Mouse (Mus musculus) cerebellum, postnatal 4 days (tissue): ENCODE results near the gene Ilf3.

Experiments
- DNase-seq, 2 experiments: peaks; one replicate each; pipeline ENCODE4 v3.0.0; 2022; ENCODE audit warnings: low spot score in 2 of 2, mixed read lengths in 1 of 2

Gene Ilf3

GRCm38 (mm10) chr9:21439456-21439855, 71.8 kb downstream of the Ilf3 start:
- DNase-seq: no peak

DNA sequence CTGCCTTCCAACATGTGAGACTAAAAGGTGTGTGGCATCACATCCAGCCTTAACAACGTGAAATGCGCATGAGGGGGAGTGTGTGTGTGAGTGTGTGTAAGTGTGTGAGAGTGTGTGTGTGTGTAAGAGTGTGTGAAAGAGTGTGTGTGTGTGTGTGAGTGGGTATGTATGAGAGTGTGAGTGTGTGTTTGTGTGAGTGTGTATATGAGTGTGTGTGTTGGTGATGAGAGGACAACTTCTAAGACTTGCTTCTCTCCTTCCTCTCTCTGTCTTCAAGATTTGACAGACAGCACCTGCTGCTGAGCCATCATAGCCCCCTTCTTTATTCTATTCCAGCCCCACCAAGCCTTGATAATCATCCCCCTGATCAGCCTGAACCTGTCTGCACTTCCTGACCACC, 72.2 kb downstream of the Ilf3 start:
- DNase-seq: no peak

- no peak for DNase-seq
Measured at GRCm38 (mm10) chr9:21440387-21440786, 72.7 kb downstream of the Ilf3 start.

DNA sequence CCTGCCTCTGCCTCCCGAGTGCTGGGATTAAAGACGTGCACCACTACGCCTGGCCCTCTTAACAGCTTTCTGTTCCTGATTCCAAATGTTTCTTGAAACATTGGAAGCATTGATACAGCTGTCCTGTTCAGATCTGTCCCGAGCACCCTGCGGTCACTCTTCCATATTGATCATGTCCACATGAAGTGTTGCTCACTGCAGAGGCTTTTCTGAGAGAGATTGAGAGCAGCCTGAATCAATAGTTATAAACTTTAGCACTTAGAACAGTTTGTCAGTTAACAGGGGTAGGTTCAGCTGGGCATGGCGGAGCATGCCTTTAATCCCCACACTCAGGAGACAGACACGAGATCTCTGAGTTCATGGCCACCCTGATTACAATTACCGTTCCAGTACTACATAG, 76.2 kb downstream of the Ilf3 start:
- DNase-seq: no peak

DNA sequence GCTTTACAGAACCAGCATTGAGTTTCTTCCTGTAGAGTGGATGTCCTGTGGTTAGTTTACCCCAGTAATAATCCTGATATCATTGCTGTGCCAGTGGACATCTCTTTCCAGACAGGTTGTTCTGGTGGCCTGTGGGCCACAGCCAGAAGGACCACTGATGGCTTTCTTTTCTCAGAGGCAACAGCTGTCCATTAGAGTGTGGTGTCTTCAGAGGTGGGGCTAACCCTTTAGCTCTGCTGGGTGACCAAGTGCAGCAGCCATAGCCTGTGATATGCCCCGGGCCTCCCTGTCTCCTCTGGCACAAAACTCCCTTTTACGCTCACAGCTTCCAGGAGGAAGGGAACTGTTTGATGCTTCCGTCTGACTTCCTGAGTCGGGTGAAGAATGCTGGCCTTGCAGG, 76.9 kb downstream of the Ilf3 start:
- DNase-seq: no peak

DNA sequence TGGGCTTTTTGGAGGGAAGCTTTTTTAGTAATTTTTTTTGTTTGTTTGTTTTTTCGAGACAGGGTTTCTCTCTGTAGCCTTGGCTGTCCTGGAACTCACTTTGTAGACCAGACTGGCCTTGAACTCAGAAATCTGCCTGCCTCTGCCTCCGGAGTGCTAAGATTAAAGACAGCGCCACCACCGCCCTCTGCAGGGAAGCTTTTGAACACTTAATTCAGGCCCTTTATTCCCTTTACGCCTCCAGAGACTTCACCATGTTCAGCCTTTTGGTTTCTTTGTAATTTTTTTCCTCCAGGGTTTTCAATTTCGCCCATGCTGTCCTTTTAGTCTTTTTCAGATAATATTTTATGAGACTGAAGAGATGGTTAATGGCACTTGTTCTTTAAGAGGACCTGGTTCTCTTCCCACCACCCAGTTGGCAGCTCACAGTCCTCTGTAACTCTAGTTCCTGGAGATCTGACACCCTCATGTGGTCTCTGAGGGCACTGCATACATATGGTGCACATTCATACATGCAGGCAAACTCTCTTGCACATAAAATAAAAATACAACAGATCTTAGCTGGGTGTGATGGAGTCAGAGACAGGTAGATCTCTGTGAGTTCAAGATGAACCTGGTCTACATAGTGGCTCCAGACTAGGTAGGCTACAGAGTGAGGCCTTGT, 77.5 kb downstream of the Ilf3 start:
- DNase-seq: no peak

DNA sequence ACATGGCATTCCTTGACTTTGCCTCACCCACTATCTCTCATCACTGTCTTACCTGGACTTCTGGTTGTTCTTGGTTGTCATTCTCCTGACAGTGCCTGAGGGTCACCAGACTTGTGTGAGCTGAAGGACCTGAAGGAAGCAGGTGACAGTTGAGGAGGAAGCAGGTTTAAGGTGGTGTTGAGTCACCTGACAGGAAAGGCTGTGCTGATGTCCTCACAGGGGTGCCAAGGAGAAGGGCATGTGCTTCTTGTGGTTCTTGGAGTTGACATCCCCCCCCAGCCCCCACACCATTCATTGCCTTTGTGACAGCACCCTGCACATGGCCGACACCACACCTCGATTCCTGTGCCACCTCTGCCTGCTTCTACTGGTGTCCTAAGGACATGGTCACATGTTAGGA, 80.1 kb downstream of the Ilf3 start:
- DNase-seq: no peak

- no peak for DNase-seq
Measured at GRCm38 (mm10) chr9:21449710-21450109, 82.0 kb downstream of the Ilf3 start.

GRCm38 (mm10) chr9:21450270-21450669, 82.6 kb downstream of the Ilf3 start:
- DNase-seq: no peak

- no peak for DNase-seq
Measured at GRCm38 (mm10) chr9:21451391-21451790, 83.7 kb downstream of the Ilf3 start.

- no peak for DNase-seq
Measured at GRCm38 (mm10) chr9:21451870-21452269, 84.2 kb downstream of the Ilf3 start.

DNA sequence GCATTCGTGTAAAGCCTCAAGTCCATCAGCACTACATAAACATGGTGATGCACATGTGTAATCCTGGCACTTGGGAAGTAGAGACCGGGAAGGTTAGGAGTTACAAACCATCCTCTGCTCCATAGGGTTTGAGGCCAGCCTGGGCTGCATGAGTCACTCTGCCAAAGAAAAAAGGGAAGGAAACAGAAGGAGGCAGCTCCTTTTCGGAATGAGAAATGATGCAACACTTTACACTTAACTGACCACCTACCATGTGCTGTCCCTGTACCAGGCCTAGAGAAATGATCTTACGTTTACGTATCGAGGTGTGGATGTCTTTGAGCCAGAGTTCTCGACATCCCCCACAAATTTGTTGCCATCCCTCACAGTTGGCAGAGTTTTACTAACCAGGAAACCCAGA, 85.3 kb downstream of the Ilf3 start:
- no peak for DNase-seq

GRCm38 (mm10) chr9:21453459-21453858, 85.8 kb downstream of the Ilf3 start:
- DNase-seq: no peak

DNA sequence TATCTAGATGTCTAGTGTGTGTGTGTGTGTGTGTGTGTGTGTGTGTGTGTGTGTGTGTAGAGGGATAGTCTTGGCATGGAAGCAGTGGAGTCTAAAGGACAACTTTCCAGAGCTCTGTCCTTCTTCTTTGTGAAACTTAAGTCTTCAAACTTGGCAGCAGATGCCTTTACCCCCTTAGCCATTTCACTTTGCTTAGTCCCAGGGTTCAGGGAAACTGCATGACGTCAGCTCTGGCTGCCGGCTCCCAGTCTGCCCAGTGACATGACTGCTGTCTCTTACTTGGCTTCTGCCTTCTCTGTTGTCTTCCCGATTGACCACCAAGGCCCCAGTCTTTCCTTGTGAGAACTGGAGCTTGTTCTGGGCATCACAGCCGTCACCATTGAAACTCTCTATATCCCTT, 86.9 kb downstream of the Ilf3 start:
- no peak for DNase-seq
